Mouse (Mus musculus): ENCODE results near the gene Zfp629.
A peak's percentile ranks its signal among the peaks of the same experiment; 100 is the strongest.

Zfp629 gene

GRCm38 (mm10) chr7:127614091-127614490, 1.5 kb downstream of the Zfp629 start:
- peak; percentile 29 for DNase-seq

- DNase-seq = peak; percentile 32
These were observed 2.1 kb downstream of the Zfp629 start for GRCm38 (mm10) chr7:127613501-127613900.

- DNase-seq = no peak
These were observed 4.0 kb downstream of the Zfp629 start for GRCm38 (mm10) chr7:127611561-127611960.

- DNase-seq = no peak
These were observed 4.6 kb downstream of the Zfp629 start for GRCm38 (mm10) chr7:127611011-127611410.

- DNase-seq = no peak
These were observed 8.4 kb downstream of the Zfp629 start for GRCm38 (mm10) chr7:127607150-127607549.

- no peak for DNase-seq
These were observed 11.3 kb downstream of the Zfp629 start for GRCm38 (mm10) chr7:127604256-127604655.

- DNase-seq = no peak
These were observed 12.7 kb downstream of the Zfp629 start for GRCm38 (mm10) chr7:127602903-127603302.

GRCm38 (mm10) chr7:127601735-127602134, 13.9 kb downstream of the Zfp629 start:
- DNase-seq = no peak

- no peak for DNase-seq
These were observed 15.0 kb downstream of the Zfp629 start for GRCm38 (mm10) chr7:127600612-127601011.

GRCm38 (mm10) chr7:127596747-127597146, 18.9 kb downstream of the Zfp629 start:
- DNase-seq = no peak

GRCm38 (mm10) chr7:127592575-127592974, 23.0 kb downstream of the Zfp629 start:
- no peak for DNase-seq

- DNase-seq = no peak
These were observed 24.5 kb downstream of the Zfp629 start for GRCm38 (mm10) chr7:127591108-127591507.

GRCm38 (mm10) chr7:127589637-127590036, 26.0 kb downstream of the Zfp629 start:
- DNase-seq = no peak

- DNase-seq = no peak
These were observed 26.7 kb downstream of the Zfp629 start for GRCm38 (mm10) chr7:127588901-127589300.

- peak; percentile 97 for DNase-seq
These were observed 27.4 kb downstream of the Zfp629 start, which contains the start of the genes Ccdc189 and Rnf40 for GRCm38 (mm10) chr7:127588011-127588871. Gene Ccdc189, minus strand, starts transcription at chr7:127588595. Gene Rnf40, plus strand, starts transcription at chr7:127588767.

GRCm38 (mm10) chr7:127587196-127587595, 28.4 kb downstream of the Zfp629 start:
- no peak for DNase-seq

- DNase-seq = no peak
These were observed 29.4 kb downstream of the Zfp629 start for GRCm38 (mm10) chr7:127586149-127586548.

GRCm38 (mm10) chr7:127585031-127585430, 30.6 kb downstream of the Zfp629 start:
- no peak for DNase-seq

GRCm38 (mm10) chr7:127583260-127583659, 32.3 kb downstream of the Zfp629 start:
- no peak for DNase-seq

- DNase-seq = no peak
These were observed 41.5 kb downstream of the Zfp629 start for GRCm38 (mm10) chr7:127574115-127574514.

GRCm38 (mm10) chr7:127573503-127574008, 42.0 kb downstream of the Zfp629 start:
- peak; percentile 24 for DNase-seq

- peak; percentile 96 for DNase-seq
These were observed 42.6 kb downstream of the Zfp629 start, which contains the start of gene Phkg2 for GRCm38 (mm10) chr7:127572895-127573471. Gene Phkg2, plus strand, starts transcription at chr7:127573340.

- DNase-seq = peak; percentile 70
These were observed 51.0 kb downstream of the Zfp629 start for GRCm38 (mm10) chr7:127564381-127565150.

All from kidney, postnatal 14 days (tissue).